Comparison of ENCODE assay signal across 11 mouse cellular contexts in the genomic region with DNA sequence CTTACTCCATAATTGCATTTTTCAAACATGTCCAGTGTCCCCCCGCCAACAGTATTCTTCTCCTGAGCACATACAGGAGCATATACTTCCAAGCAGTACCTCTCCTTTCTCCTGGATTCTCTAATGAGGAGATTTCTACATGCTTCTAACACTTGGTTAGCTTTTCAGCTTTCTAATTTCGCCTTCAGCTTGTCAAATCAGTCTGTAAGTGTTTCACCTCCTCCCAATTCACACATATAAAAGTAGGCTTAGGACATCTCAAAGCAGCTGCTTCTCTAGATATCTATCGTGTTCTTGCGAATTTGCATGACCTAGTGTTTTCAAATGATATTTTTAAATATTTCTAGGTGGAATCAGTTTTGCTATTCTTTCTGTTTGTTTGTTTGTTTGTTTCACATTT.
"Had no signal": no experiment of that assay in that cellular context is flagged by ENCODE, and none has a peak within 500 bp of the region (broad histone marks: within the 10 kb centered on the region; RNA-seq: fewer than 3 reads in every experiment).

No protein-coding gene starts in this region.

- ATAC-seq: liver, postnatal 0 days; lung, postnatal 0 days; midbrain, embryonic 13.5 days; midbrain, embryonic 15.5 days had no signal

- DNase-seq: liver, postnatal 0 days; lung, adult 2 months; lung, postnatal 14 days; lung, postnatal 36 days; right cerebral cortex, postnatal 14 days; thymus, adult 18-20 months; thymus, postnatal 14 days; thymus, postnatal 36 days had no signal
